Mouse (Mus musculus) intestine, postnatal 0 days (tissue): ENCODE data around the gene Dock7. TPM values are rescaled to one million over a fixed set of nuclear protein-coding genes. Genes with fewer than 3 reads are reported as not detected.
"Not testable (repeated sequence)": the region's sequence is repeated elsewhere in the genome, so short reads cannot be mapped to it uniquely, and the experiment has no call there.

Experiments
- ATAC-seq: fragments of 200-750 bp; cut with Nextera tagmentation; 2 replicates; pipeline ENCODE4 v1.8.0; 2017; ENCODE audit warnings: mild to moderate bottlenecking, moderate TSS enrichment, moderate library complexity
- H3K27ac ChIP-seq: fragments of 300-500 bp; sonication (generic); 2 replicates; pipeline ENCODE4 v1.5.1; 2014; ENCODE audit warnings: mild to moderate bottlenecking, low read depth, low read length, moderate library complexity
- H3K27me3 ChIP-seq: fragments of 300-500 bp; sonication (generic); replicated peaks from 2 replicates; pipeline ENCODE4 v1.6.1; 2014; ENCODE audit warnings: low read length, mixed read lengths; ENCODE audit not compliant: control insufficient read depth, insufficient read depth
- H3K36me3 ChIP-seq: fragments of 300-500 bp; sonication (generic); 2 replicates; pipeline ENCODE4 v1.6.1; 2014; ENCODE audit warnings: mild to moderate bottlenecking, moderate library complexity; ENCODE audit not compliant: control insufficient read depth, insufficient read depth
- H3K4me1 ChIP-seq: fragments of 300-500 bp; sonication (generic); replicated peaks from 2 replicates; pipeline ENCODE4 v1.6.1; 2014; ENCODE audit warnings: antibody characterized with exemption, low read length, mixed read lengths; ENCODE audit not compliant: control insufficient read depth, insufficient read depth
- H3K4me2 ChIP-seq: fragments of 300-500 bp; sonication (generic); replicated peaks from 2 replicates; pipeline ENCODE4 v1.6.1; 2014; ENCODE audit warnings: low read depth, mild to moderate bottlenecking, moderate library complexity
- H3K4me3 ChIP-seq: fragments of 300-500 bp; sonication (generic); 2 replicates; pipeline ENCODE4 v1.5.1; 2014; ENCODE audit warnings: low read depth, low read length
- H3K9ac ChIP-seq: fragments of 300-500 bp; sonication (generic); 2 replicates; pipeline ENCODE4 v1.6.1; 2014; ENCODE audit warnings: mild to moderate bottlenecking, low read depth, low read length
- H3K9me3 ChIP-seq: fragments of 300-500 bp; sonication (generic); 2 replicates; pipeline ENCODE4 v1.6.1; 2016; ENCODE audit warnings: mixed run types; ENCODE audit not compliant: control insufficient read depth
- CTCF ChIP-seq: sonication (generic); IDR thresholded peaks from 2 replicates; pipeline ENCODE4 v1.5.1; 2016; ENCODE audit warnings: low read depth, mild to moderate bottlenecking, control low read depth, antibody characterized with exemption, moderate library complexity
- WGBS: fragments of 180-500 bp; shearing (Covaris S2); extraction: QIAGEN DNeasy Blood & Tissue Kit; methylation state at CpG from one replicate; pipeline ENCODE4 v1.1.7; 2014; 5-methylcytosine and 5-hydroxymethylcytosine counted together
- polyA plus RNA-seq: library from polyadenylated mRNA; unstranded; fragments of >200 nt; fragmentation: Nextera tagmentation; extraction: Ambion mirVana; gene quantifications from 2 replicates; pipeline ENCODE4 v1.2.1, GENCODE M21; 2015

Gene Dock7
- polyA plus RNA-seq, 1 experiment from 2014 or later = 18.7 TPM

GRCm38 (mm10) chr4:99011039-99011438, 109.7 kb downstream of the Dock7 start:
- WGBS = 92% methylated on average over 4 of the region's 4 CpGs
- Histone ChIP-seq H3K4me2 (no peak overlapping the region), H3K9ac (no peak overlapping the region), H3K27me3 (no peaks in the 10 kb centered on the region), H3K27ac (no peak overlapping the region), H3K4me1 (no peaks in the 10 kb centered on the region), H3K4me3 (no peak overlapping the region), H3K9me3 (no peaks in the 10 kb centered on the region), H3K36me3 (peaks cover 36% of the 10 kb centered on the region)
- no peak for TF ChIP-seq CTCF
- no peak for ATAC-seq

GRCm38 (mm10) chr4:99006319-99006718, 114.4 kb downstream of the Dock7 start:
- TF ChIP-seq CTCF = no peak
- Histone ChIP-seq H3K4me3 (no peak overlapping the region), H3K9me3 (no peaks in the 10 kb centered on the region), H3K27me3 (no peaks in the 10 kb centered on the region), H3K36me3 (peaks cover 26% of the 10 kb centered on the region), H3K27ac (no peak overlapping the region), H3K4me1 (no peaks in the 10 kb centered on the region), H3K9ac (no peak overlapping the region), H3K4me2 (no peak overlapping the region)
- WGBS = 73% methylated on average over 2 of the region's 2 CpGs
- ATAC-seq = no peak

- Histone ChIP-seq H3K27ac (no peak overlapping the region), H3K9ac (no peak overlapping the region), H3K4me3 (no peak overlapping the region), H3K9me3 (no peaks in the 10 kb centered on the region), H3K4me1 (no peaks in the 10 kb centered on the region), H3K4me2 (no peak overlapping the region), H3K36me3 (peaks cover 18% of the 10 kb centered on the region), H3K27me3 (no peaks in the 10 kb centered on the region)
- ATAC-seq = no peak
- TF ChIP-seq CTCF = no peak
- 84% methylated on average over 2 of the region's 2 CpGs for WGBS
Observed at GRCm38 (mm10) chr4:99005574-99005973, 115.1 kb downstream of the Dock7 start.

GRCm38 (mm10) chr4:98993491-98993890, 127.2 kb downstream of the Dock7 start:
- Histone ChIP-seq H3K27me3 (no peaks in the 10 kb centered on the region), H3K4me1 (no peaks in the 10 kb centered on the region), H3K9ac (no peak overlapping the region), H3K36me3 (peaks cover 26% of the 10 kb centered on the region), H3K4me3 (no peak overlapping the region), H3K4me2 (no peak overlapping the region), H3K9me3 (no peaks in the 10 kb centered on the region), H3K27ac (no peak overlapping the region)
- TF ChIP-seq CTCF = no peak
- WGBS = 83% methylated on average over 4 of the region's 4 CpGs
- ATAC-seq = no peak

GRCm38 (mm10) chr4:98984701-98985100, 136.0 kb downstream of the Dock7 start:
- H3K4me3 ChIP-seq = no peak overlapping the region
- 82% methylated on average over 8 of the region's 8 CpGs for WGBS
- peaks cover 43% of the 10 kb centered on the region for H3K36me3 ChIP-seq
- H3K27me3 ChIP-seq = no peaks in the 10 kb centered on the region
- H3K9ac ChIP-seq = no peak overlapping the region
- no peaks in the 10 kb centered on the region for H3K4me1 ChIP-seq
- no peak overlapping the region for H3K27ac ChIP-seq
- H3K4me2 ChIP-seq = no peak overlapping the region
- ATAC-seq = no peak
- TF ChIP-seq CTCF = no peak
- no peaks in the 10 kb centered on the region for H3K9me3 ChIP-seq

- H3K27ac ChIP-seq, ATAC-seq, H3K9ac ChIP-seq, H3K9me3 ChIP-seq, H3K4me2 ChIP-seq, H3K4me3 ChIP-seq, H3K27me3 ChIP-seq, H3K4me1 ChIP-seq: not testable (repeated sequence)
- peaks cover 39% of the 10 kb centered on the region for H3K36me3 ChIP-seq
- 68% methylated on average over 3 of the region's 3 CpGs for WGBS
Observed at GRCm38 (mm10) chr4:98979976-98980375, 140.7 kb downstream of the Dock7 start.

GRCm38 (mm10) chr4:98978693-98979092, 142.0 kb downstream of the Dock7 start:
- WGBS = 98% methylated on average over 2 of the region's 2 CpGs
- TF ChIP-seq CTCF = no peak
- no peak overlapping the region for H3K4me3 ChIP-seq

GRCm38 (mm10) chr4:98978288-98978687, 142.4 kb downstream of the Dock7 start:
- WGBS = 95% methylated on average over 2 of the region's 2 CpGs
- not testable (repeated sequence) for H3K4me1 ChIP-seq, H3K4me3 ChIP-seq, H3K9ac ChIP-seq, H3K27ac ChIP-seq, H3K4me2 ChIP-seq, H3K27me3 ChIP-seq, H3K9me3 ChIP-seq
- peaks cover 35% of the 10 kb centered on the region for H3K36me3 ChIP-seq
- ATAC-seq = peak; percentile 33; the same call in 1 of the 2 replicates

More at GRCm38 (mm10) chr4:98978693-98979092, 142.0 kb downstream of the Dock7 start:
- H3K9me3 ChIP-seq = no peaks in the 10 kb centered on the region
- H3K4me2 ChIP-seq = no peak overlapping the region
- H3K27ac ChIP-seq = no peak overlapping the region
- no peaks in the 10 kb centered on the region for H3K27me3 ChIP-seq
- no peaks in the 10 kb centered on the region for H3K4me1 ChIP-seq
- no peak for ATAC-seq
- no peak overlapping the region for H3K9ac ChIP-seq
- H3K36me3 ChIP-seq = peaks cover 36% of the 10 kb centered on the region
